Mouse (Mus musculus) heart, adult 2 months (tissue): ENCODE measurements around the gene Hadha.

Source experiments
- CTCF ChIP-seq: fragments of 200-600 bp; IDR thresholded peaks from 2 replicates; pipeline ENCODE4 v1.8.1; 2022; ENCODE audit warnings: antibody characterized with exemption, mild to moderate bottlenecking, moderate library complexity
- EP300 ChIP-seq: fragments of 200-500 bp; IDR thresholded peaks from 2 replicates; pipeline ENCODE4 v1.6.1; 2011; ENCODE audit warnings: low read depth, low read length, control low read depth; ENCODE audit not compliant: insufficient read depth

- TF ChIP-seq CTCF (no peak), EP300 (no peak)
Observed at GRCm38 (mm10) chr5:30095731-30096130, 59.2 kb downstream of the Hadha start.
